16 mouse cellular contexts compared by ENCODE assay signal in genomic region chr9:13964256-13964655, GRCm38 (mm10).
DNase-seq lines count a peak whose midpoint lies in the region.
"Had no signal": no experiment of that assay in that cellular context is flagged by ENCODE, and none has a peak within 500 bp of the region (broad histone marks: within the 10 kb centered on the region; RNA-seq: fewer than 3 reads in every experiment).

No protein-coding gene starts in this region.

- intact Hi-C loops in left cerebral cortex, postnatal 4 days (cut with DNase I): no loop called here
- intact Hi-C loops in left cerebral cortex, postnatal 10 days (cut with DNase I): no loop called here

- peak; percentile 12 for DNase-seq in adrenal gland, postnatal 10 days
- no peak for DNase-seq in adrenal gland, adult 18-20 months (ENCODE audit: low spot score in 2 of 2)
- peak; percentile 74 to 75 for DNase-seq in cerebellum, postnatal 14 days
- no peak for DNase-seq in cerebellum, adult 9-10 months
- peak; percentile 31 for DNase-seq in left cerebral cortex, postnatal 4 days
- DNase-seq in left cerebral cortex, postnatal 10 days (ENCODE audit: extremely low spot score in 1 of 2, low spot score in 2 of 2): no peak
- no peak for DNase-seq in kidney, adult 9 months
- DNase-seq in B cell, adult 2 months: no peak
- DNase-seq: adrenal gland, postnatal 25 days; cerebellum, adult 11-12 months; cerebellum, adult 9-11 months; gastrocnemius, postnatal 25 days; heart, adult 2 months; heart, postnatal 14 days; heart, postnatal 4 days; kidney, adult 2 months had no signal

Comparison
In these comparisons a context has a peak if more than half of its experiments do, and no peak if none do; other contexts are left out.
1. DNase-seq: peak in adrenal gland, postnatal 10 days (single experiment), cerebellum, postnatal 14 days (2 of 2) and left cerebral cortex, postnatal 4 days (single experiment); none in adrenal gland, adult 18-20 months (0 of 2), cerebellum, adult 9-10 months (single experiment), left cerebral cortex, postnatal 10 days (0 of 2), kidney, adult 9 months (single experiment) and B cell, adult 2 months (0 of 2).